Mouse (Mus musculus) embryo, embryonic 10.5 days (tissue): ENCODE data around the gene Cnot2.

Experiments
- DNase-seq: peaks from one replicate; pipeline ENCODE4 v3.0.0-alpha.2; 2015; ENCODE audit warnings: low spot score

Cnot2 gene

DNA sequence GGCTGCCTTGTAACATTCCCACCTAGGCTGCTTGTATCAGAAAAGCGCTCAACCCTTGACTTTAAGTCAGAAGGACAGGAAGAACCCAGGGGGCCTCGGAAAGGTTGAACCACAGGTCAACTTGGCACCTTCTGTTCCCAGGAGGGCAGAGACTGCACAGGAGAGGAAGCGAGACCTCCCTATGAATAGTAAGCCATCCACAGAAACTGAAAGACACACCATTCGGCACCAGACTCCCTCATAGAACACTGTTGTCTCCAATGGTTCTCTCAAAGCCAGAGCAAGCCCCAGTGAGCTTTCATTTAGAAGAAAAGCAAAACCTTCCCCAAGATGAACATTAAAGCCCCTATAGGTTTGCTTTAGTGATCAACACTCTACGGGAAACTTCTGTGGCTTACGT, 105.6 kb downstream of the Cnot2 start:
- DNase-seq: no peak

DNA sequence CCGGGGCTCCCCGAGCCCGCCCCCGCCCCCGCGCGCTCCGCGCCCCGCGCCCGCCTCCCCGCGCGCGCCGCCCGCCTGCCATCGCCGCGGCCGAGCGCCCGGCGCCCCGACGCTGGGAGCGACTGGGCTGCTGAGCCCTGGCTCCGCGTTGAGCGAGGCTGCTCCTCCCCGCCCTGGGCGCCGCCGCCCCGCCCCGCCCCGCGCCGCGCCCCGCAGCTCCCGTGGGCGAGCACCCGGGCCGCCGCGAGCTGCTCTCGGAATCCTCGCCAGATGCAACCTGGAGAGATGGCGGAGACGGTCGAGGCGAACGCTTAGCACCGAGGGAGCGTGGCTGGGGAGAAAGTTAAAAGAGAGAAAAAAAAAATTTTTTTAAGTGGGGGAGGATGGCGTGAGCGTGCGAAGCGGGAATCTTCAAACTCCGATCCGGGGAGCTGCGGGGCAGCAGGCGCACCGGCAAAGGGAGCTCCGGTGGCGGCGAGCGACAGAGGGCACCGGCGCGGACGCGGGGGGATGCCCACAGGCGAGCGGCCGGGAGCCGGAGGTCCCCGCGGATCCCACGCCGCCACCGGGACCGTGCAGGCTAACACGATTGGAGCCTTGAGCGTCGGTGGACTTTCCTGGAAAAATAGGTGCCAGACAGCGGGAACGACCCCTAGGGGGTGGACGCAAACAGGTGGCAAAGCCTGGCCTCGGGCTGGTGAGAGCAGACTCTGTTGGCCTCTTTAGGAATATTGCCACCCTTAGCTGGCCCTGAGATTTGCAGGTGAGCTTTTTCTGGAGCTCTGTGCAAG, 107.4 kb downstream of the Cnot2 start, which contains the start of gene Kcnmb4:
Gene Kcnmb4 (minus strand): TSS at position 120 of the 791 bp plus-strand sequence.
- peak; percentile 64 for DNase-seq

DNA sequence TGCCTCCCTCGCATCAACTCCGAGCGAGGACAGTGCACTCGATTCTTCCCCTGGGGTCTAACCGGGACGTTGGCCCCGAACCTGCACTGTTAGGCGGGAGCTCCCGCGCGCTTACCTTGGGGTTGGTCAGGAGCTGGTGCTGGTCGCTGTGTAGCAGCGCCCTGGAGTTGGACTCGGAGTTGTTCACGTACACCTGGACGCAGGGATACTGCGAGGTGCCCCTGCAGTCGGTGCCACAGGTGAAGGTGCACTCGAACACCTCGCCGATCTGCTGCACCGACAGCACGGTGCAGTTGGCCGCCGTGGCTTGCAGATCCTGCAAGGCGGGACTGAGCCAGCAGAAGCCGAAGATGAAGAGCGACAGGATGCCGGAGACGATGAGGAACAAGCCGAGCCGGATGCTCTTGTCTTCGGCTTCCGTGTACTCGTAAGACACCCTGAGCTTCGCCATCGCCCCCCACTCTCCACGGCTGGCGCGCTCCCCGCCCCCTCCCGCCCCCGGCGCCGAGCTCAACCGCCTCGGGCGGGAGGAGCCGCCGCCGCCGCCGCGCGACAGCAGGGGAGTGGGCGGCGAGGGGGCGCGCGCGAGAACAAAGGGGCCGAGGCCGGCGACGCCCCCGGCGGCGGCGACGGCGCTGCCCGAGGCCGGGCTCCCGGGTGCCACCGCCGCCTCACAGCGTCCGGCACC, 108.1 kb downstream of the Cnot2 start:
- DNase-seq: peak; percentile 75

DNA sequence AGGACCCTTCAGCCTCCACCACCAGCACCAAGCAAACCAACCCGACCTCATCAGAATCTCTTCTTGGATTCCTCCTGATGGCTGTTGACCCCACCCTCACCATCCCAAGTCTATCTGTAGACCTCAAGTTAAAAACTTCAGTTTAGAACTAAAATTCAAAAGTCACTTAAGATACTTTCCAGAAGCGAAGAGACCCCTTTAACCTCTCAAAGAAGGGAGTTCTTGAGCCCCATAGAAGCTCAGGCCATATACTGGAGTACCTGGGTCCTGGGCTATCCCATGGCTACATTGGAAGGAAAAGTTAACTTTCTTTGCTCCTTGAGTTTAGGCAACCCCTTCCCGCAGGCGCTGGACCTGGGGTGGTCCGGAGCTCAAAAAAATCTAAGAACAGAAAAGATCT, 108.7 kb downstream of the Cnot2 start:
- peak; percentile 27 for DNase-seq

DNA sequence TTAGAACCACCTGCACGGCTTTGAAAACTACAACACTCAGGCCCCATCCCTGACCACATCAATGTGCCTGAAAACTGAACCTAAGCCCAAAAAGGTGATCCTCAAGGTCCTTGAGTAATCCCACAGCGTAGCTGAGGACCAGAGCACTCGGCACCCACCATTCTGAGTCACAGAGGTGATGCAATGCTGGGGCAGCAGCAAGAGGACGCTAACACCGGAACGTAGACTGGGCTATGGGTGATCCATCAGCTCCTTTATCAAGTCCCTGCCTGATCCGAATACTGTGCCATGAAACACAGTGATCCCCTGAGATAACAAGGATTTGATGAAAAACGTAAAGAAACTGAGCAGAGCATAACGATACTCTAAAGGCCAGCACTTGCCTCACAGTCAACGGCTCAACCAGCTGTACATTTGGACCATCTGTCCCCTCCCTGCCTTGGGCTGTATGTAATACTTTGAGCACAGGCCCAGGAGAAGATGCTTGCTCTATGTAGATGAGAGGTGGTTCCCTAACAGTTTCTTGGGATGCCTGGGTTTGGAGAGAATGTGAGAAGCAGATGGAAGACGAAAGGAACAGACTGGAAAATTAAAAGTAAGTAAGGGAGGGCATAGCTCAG, 110.9 kb downstream of the Cnot2 start:
- DNase-seq: no peak

DNA sequence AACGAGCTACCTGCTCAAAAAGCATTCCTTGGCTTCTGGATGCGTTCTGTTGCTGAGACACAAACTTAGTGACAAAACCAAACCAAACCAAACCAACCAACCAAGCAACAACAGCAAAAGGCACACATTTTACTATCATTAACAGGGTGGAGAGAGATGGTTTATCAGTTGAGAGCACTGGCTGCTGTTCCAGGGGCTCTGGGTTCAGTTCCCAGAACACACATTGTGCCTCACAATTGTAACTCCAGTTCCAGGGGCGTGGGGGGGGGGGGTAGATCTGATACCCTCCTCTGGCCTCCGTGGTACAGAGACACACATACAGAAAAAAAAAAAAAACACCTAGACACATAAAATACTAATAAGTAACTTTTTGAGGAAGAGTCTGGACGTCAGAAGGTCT, 113.2 kb downstream of the Cnot2 start:
- no peak for DNase-seq

DNA sequence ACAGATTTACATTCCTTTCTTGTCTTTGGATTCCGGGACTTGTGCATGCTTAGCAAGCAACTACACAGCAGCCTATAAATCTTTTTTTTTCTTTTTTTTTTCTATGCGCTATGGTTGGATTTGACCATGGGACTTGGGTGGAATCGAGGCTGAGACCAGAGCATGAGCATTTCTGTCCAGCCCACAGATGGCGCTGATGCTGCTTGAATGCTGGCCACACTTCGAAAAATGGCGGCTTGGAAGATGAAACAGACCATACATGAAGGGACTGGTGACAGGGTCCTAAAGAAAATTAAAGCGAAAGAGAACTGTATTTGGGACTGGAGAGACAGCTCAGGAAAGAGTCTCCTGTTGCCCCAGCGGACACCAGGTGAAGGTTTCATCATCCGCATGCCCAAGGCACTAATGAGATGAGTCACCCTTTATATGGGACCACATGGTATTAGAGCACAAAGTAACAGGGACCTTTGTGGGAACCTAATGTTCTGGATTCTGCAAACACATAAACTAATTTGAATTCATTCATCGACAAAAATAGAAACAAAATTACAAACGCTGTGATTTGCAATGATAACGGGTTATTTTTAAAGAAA, 117.5 kb downstream of the Cnot2 start:
- DNase-seq: no peak

DNA sequence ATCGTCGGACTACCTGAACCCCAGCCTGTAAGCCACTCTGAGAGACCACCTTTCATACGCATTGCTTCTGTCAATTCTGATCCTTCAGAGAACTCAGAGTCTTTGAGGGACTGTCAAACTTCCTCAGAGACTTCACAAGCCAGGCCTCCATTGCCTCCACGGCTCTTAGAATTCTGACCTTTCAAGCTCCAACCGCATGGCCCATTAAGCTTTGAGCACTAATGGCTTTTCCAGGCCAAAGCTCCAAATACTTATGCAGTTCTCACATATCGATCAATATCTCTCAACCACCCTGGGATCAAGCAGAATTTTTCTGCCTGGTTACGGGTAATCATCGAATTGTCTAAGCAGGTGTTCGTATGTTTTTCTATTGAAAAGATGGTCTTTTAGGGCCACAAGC, 119.9 kb downstream of the Cnot2 start:
- DNase-seq: peak; percentile 50

DNA sequence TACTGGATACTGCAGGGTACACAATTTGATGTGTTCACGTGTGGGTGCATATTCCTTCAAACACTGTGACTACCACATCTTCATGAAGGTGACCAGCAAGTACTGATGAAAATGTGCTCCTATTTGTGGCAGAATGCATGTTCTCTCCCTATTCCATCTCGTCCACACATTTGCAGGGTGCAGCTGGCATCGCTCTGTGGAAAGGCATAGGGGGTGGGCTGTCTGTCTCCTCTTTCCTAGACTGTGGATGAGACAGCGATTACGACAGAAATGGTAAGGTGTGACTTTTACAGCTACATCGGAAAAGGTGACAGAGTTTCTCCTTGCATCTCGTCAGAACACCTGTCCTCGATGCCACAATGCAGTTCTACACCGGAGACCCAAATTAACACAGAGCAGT, 122.5 kb downstream of the Cnot2 start:
- DNase-seq: no peak

DNA sequence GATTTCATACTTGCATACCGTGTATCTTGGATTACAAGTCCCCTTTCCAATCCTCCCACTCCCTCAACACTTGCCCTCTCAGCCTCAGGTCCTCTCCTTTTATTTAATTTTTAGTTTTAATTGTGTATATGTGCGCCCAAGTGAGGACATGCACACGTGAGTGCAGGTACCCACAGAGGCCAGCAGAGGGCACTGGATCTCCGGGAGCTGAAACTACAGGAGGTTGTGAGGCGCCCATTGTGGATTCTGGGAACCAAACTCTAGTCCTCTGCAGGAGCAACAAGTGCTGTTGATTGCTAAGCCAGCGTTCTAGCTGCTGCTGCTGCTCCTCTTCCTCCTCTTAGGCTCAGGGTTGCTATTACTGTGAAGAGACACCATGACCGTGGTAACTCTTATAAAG, 128.5 kb downstream of the Cnot2 start:
- DNase-seq: no peak

DNA sequence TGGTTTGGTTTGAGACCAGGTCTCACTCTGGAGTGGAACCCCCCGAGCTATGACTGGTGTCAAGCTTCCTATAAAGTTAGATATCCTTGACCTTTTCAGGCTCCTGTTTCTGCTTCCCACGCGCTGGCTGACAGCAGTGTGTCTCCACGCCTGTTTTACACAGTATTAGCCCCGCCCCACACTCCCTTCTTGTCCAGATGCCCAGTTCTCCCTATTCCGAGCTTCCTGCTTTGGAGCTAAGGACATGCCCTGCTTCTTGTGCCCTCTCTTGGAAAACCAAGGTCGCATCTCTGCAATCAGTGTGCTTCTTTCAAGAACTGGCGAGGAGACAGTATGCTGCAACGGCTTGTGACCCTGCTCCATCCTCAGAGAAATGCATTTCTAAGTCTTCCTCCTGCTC, 130.7 kb downstream of the Cnot2 start:
- DNase-seq: no peak

DNA sequence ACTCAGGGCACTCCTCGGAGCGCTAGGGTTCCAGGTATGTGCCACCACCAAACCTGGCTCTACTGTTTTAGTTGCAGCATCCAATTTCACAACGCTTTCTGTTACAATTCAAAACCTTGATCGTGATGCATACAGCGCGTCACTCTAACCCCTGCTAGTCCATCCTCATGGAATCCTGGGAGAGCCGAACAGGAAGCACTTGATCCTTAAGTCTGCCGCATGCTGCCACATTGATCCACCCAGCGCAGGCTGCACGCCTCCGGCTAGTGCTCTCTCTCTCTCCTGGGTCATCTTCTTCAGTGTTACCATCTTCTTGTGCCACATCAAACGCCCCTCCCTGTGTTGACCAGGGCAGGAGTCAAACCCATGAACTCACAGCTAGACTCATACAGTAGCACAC, 133.1 kb downstream of the Cnot2 start:
- no peak for DNase-seq

DNA sequence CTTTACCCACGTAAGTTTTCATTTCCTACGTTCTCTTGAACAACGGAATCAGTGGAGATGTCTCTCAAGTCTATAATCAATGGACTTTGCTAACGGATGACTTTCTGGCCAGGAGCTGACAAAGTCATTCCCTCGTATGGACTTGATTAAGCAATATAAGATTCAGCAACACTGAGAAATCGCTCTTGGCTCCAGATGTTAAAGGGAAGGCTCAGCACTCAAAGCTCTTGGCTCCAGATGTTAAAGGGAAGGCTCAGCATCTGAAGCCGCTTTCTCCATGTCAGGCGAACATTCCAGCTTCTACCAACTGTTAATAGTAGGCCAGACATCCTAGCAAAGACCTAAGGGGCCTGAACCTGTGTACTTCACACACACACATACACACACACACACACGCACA, 134.1 kb downstream of the Cnot2 start:
- DNase-seq: peak; percentile 22

DNA sequence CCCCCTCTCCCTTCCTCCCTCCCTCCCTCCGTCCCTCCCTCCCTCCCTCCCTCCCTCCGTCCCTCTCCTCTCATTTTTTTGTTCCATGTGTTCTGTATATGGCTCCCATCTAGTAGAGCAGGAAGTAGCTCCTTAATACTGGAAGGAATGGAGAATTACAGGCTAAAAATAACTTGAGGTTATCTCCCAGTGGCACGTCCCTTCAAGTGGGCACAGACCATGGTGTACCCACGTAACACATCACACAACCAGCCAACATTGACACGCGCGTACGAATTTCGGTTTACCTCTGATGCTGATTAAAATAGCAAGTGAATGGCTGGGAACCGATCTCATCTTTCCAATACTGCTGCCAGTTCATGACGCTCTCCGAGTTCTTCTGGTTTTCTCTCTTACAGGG, 135.3 kb downstream of the Cnot2 start:
- no peak for DNase-seq

DNA sequence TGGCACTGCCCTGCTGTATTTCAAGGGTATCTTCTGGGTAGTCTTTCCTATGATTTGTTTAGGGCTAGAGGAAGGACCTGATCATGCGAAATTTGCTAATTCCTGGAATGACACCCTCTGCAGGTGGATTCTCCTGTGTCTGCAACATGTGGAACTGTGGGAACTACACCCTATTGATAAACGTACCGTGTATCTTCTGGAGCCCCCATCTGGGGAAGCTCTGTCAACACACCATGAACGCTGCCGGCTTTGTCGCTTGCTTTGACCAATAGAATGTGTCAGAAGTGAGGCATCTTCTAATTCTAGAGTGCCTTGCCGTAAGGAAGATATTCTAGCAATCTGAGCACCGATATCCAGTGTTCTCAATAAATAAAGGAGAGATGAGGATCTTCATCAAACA, 136.5 kb downstream of the Cnot2 start:
- DNase-seq: no peak

DNA sequence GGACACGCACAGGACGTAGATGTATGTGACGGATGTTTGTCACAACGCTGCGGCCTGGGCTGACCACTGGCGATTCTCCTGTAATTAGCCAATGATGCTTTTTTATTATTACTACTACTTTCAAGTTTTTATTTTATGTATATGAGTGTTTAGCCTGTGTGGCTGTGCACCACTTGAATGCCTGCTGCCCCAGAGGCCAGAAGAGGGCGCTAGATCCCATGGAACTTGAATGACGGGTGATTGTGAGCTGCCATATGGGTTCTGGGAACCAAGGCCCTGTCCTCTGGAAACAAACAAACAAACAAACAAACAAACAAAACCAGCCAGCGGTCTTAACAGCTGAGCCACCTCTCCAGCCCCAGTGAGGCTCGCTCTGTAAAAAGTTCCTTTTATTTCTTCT, 136.9 kb downstream of the Cnot2 start:
- DNase-seq: no peak

DNA sequence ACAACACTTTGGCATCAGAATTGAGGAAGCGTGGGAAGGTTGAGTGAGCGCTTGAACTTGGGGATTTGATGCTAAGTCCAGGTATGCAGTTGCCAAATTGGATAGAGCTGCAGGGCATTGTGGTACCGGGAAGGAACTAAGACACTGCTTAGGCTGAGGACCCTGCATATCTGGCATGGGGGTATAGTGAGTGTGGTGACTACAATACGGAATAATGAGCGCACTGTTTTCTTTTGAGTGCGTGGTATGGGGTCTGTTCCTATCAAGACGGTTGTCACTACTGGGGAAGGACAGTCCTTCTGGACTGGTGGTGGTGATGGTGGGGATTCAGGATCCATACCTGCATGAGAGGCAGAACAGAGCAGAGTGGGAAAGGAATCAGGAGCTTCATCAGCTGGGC, 140.4 kb downstream of the Cnot2 start:
- DNase-seq: no peak

DNA sequence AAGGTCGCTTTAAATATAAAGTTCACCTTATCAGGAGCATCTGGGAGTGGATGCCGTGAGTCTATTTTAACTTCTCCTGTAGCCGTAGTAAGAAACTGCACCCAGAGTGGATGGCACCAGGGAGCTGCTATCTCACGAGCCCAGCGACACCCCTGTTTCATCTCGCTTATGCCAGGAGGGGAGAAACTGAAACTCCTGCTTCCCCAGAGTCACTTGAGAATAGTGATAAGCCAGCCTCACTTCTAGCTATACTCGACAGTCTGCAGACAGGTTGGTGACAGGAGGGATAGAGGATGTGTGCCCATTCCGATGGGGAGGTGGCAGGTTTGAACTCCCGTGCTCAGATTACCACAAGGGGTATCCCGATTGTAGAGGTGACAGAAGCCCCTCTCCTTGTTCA, 141.2 kb downstream of the Cnot2 start:
- no peak for DNase-seq

DNA sequence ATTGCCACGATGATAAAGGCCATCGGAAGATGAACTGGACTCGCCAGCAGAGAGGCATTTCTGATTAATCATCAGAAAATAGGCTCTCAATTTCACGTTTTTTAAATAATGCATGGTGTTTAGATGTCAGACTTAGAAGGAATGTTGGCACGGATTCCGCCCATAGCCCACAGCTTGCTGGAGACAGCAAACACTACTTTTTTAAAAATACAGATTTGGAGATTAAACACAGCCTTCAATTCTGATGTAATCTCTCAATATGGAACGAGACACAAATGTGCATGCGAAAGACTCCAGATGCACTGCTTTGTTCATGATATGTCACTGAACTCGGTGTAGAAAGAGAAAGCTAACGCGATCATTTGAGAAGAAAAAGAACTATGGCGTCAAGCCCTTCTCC, 145.9 kb downstream of the Cnot2 start:
- no peak for DNase-seq
